Mouse (Mus musculus): ENCODE data around the gene Ripor2. TPM values are rescaled to one million over a fixed set of nuclear protein-coding genes. Genes with fewer than 3 reads are reported as not detected.
"Not testable (repeated sequence)": the region's sequence is repeated elsewhere in the genome, so short reads cannot be mapped to it uniquely, and the experiment has no call there.

Gene Ripor2
- polyA plus RNA-seq, 1 experiment from 2014 or later = 16.5 TPM

DNA sequence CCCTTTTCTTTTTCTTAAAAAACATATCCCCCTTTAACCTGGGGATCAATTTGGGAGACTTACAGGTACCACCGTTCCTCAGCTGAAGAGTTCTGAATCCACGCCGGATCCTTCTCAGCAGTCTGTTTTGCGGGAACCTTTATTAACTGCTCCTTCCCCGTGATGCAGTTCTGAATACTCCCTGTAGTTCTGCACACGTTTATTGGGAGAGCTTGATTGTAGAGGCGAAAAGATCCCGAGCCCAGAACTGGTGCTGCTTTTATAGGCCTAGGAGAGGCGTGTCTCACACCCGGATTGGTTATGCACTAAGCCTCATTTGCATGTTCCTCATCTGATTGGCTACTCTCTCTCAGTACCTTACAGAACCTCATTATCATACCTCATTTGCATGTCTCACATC, 189.5 kb downstream of the Ripor2 start:
- not testable (repeated sequence) for H3K27ac ChIP-seq; H3K4me2 ChIP-seq (replicated peaks); H3K4me3 ChIP-seq; H3K4me1 ChIP-seq; ATAC-seq (ENCODE audit: low FRiP score, low read depth); H3K36me3 ChIP-seq; H3K9me3 ChIP-seq; H3K27me3 ChIP-seq (replicated peaks); H3K9ac ChIP-seq
- 94% methylated on average over 10 of the region's 10 CpGs for WGBS

DNA sequence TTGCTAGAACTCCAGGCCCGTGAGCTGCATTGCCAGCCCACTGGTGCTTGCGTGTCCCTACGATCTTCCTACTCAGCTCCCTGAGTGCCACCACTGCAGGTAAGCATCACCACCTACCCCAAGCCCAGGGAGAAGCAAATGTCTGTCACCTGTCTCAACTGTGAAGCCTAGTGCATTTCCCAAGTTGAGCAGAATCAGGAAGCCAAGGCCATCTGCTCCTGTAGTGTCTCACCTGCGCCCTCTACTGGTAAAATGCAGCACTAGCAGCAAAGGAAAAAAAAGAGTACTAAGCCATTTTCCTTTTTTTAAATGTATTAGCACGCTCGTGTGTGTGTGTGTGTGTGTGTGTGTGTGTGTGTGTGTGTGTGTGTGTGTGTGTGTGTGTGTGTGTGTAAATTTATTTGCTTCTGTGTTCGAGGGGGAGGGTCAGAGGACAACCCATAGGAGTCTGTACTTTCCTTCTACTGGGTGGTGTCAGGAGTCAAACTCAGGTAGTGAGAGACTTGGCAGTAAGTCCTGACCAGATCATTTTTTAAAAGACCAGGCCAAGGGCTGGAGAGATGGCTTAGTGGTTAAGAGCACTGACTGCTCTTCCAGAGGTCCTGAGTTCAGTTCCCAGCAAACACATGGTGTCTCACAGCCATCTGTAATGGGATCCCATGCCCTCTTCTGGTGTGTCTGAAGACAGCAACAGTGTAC, 194.3 kb downstream of the Ripor2 start:
- Histone ChIP-seq H3K4me2 (replicated peaks) (no peak overlapping the region), H3K27me3 (replicated peaks) (no peaks in the 10 kb centered on the region), H3K9me3 (no peaks in the 10 kb centered on the region), H3K27ac (no peak overlapping the region), H3K36me3 (no peaks in the 10 kb centered on the region), H3K4me3 (no peak overlapping the region), H3K9ac (no peak overlapping the region), H3K4me1 (no peaks in the 10 kb centered on the region)
- no peak for ATAC-seq (ENCODE audit: low FRiP score, low read depth)
- 50% methylated on average over 7 of the region's 7 CpGs for WGBS

DNA sequence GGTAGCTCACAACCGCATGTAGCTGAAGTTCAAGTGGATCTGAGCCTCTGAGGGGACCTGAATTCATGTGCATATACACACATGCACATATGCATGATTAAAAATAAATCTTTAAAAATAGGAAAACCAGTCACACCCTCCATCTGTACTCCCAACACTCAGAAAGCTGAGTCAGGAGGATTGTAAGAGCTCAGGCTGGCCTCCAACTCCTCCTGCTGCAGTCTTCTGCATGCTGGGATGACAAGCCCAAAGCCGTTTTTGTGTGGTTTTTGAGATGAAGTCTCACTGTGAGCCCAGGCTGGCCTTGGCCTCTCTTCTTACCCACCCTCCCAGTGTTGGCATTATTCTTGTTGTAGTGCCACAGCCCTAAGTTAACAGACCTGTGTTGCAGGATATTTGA, 196.0 kb downstream of the Ripor2 start:
- H3K27ac ChIP-seq = no peak overlapping the region
- H3K36me3 ChIP-seq = no peaks in the 10 kb centered on the region
- H3K9ac ChIP-seq = no peak overlapping the region
- 77% methylated on average over 2 of the region's 2 CpGs for WGBS
- H3K4me3 ChIP-seq = no peak overlapping the region
- no peak overlapping the region for H3K4me2 ChIP-seq (replicated peaks)
- no peaks in the 10 kb centered on the region for H3K9me3 ChIP-seq
- no peaks in the 10 kb centered on the region for H3K4me1 ChIP-seq
- no peak for ATAC-seq (ENCODE audit: low FRiP score, low read depth)
- no peaks in the 10 kb centered on the region for H3K27me3 ChIP-seq (replicated peaks)

DNA sequence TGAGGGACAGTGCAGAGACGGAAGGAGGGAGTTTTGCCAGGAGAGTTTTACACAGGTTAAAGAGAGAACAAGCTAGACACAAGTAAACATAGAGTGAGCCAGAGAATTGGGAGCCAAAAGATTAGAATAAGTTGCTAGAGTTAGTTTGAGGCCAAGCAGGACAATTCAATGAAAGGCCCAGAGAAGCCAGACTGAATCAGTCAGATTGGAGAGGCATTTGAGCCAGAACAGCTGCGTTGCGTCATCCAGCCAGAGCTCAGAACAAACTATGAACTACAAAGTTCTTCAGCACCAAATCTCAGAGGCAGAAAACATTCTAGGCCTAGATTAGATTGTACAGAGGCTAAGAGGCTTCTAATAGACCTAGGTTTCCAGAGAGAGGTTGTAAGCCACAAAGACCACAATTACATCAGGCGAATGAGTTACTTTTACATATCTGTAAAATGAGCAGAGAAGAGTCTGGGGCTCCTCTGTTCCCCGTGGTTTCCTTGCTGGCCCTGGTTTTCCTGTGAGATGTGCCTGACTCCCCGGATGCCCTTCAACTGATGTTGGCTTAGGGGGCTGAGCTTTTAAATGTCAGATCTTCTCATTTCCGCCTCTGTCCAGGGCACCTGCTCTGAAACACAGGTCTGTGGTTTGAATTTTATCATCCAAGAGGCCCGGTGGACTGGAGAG, 196.9 kb downstream of the Ripor2 start:
- Histone ChIP-seq H3K4me1 (no peaks in the 10 kb centered on the region), H3K36me3 (no peaks in the 10 kb centered on the region), H3K27ac (no peak overlapping the region), H3K27me3 (replicated peaks) (no peaks in the 10 kb centered on the region), H3K9ac (no peak overlapping the region), H3K9me3 (no peaks in the 10 kb centered on the region), H3K4me3 (no peak overlapping the region), H3K4me2 (replicated peaks) (no peak overlapping the region)
- 85% methylated on average over 8 of the region's 8 CpGs for WGBS
- ATAC-seq (ENCODE audit: low FRiP score, low read depth) = no peak

DNA sequence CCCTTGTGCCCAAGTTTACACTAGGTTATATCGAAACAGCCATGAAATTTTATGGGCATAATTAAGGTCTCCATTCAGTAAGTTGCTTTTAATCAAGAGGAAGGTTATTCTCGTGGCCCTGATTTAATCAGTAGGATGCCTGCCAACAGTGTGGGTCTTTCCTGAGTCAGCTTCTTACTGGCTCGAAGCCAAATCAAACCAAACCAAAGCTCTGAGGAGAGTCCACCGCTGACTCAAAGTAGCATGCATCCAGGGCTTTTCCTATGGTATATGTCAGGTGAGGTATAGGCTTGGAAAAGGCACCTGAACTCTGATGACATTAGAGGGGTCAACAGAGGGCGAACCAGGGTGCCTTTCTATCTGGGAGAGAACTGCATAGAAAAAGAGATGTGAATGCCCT, 199.9 kb downstream of the Ripor2 start:
- H3K4me1 ChIP-seq = no peaks in the 10 kb centered on the region
- H3K4me3 ChIP-seq = no peak overlapping the region
- ATAC-seq (ENCODE audit: low FRiP score, low read depth) = no peak
- no peak overlapping the region for H3K9ac ChIP-seq
- 72% methylated on average over 5 of the region's 5 CpGs for WGBS
- H3K36me3 ChIP-seq = no peaks in the 10 kb centered on the region
- no peaks in the 10 kb centered on the region for H3K9me3 ChIP-seq
- no peaks in the 10 kb centered on the region for H3K27me3 ChIP-seq (replicated peaks)
- H3K27ac ChIP-seq = no peak overlapping the region
- no peak overlapping the region for H3K4me2 ChIP-seq (replicated peaks)

Other genes with a start within 250 kb of the Ripor2 start
- gene Armh2, start 159.0 kb downstream of the Ripor2 start, polyA plus RNA-seq (2016; fragmentation: Nextera tagmentation; extraction: Ambion mirVana) = not detected in 2 replicates
- gene Gmnn, start 179.7 kb downstream of the Ripor2 start, polyA plus RNA-seq (2016; fragmentation: Nextera tagmentation; extraction: Ambion mirVana) = 66.3 and 69.1 TPM in 2 replicates
- 21.4 and 24.1 TPM in 2 replicates for gene BC005537, start 219.5 kb downstream of the Ripor2 start, polyA plus RNA-seq (2016; fragmentation: Nextera tagmentation; extraction: Ambion mirVana)
- gene Acot13, start 249.4 kb downstream of the Ripor2 start, polyA plus RNA-seq (2016; fragmentation: Nextera tagmentation; extraction: Ambion mirVana) = 43.4 and 44.3 TPM in 2 replicates
- 60.9 and 61.5 TPM in 2 replicates for gene Tdp2, start 249.5 kb downstream of the Ripor2 start, polyA plus RNA-seq (2016; fragmentation: Nextera tagmentation; extraction: Ambion mirVana)